In genomic region chr9:28057171-28057845, GRCm38 (mm10) we compare ENCODE assay signal across 23 mouse cellular contexts.
A peak's percentile ranks its signal among the peaks of the same experiment; 100 is the strongest.
DNase-seq lines count a peak whose midpoint lies in the region; ATAC-seq lines count a peak whose summit lies in the region.
"Had no signal": no experiment of that assay in that cellular context is flagged by ENCODE, and none has a peak within 500 bp of the region (broad histone marks: within the 10 kb centered on the region; RNA-seq: fewer than 3 reads in every experiment).

No protein-coding gene starts in this region.

- no peak overlapping the region for H3K4me2 ChIP-seq in embryonic facial prominence, embryonic 14.5 days (ENCODE audit: low read depth, low read length)
- H3K4me2 ChIP-seq in midbrain, embryonic 14.5 days (ENCODE audit: low read length), result no peak overlapping the region
- no peak overlapping the region for H3K4me2 ChIP-seq in midbrain, embryonic 16.5 days (ENCODE audit: low read length)
- H3K4me2 ChIP-seq: embryonic facial prominence, embryonic 13.5 days; heart, embryonic 13.5 days; hindbrain, embryonic 14.5 days; neural tube, embryonic 12.5 days had no signal

- peak; percentile 50 for DNase-seq in embryonic facial prominence, embryonic 14.5 days (ENCODE audit: low spot score)
- no peak for DNase-seq in embryonic facial prominence, embryonic 10.5 days (ENCODE audit: low spot score)
- peak; percentile 8 for DNase-seq in kidney, postnatal 14 days
- DNase-seq in kidney, adult 9 months, result no peak
- DNase-seq in midbrain, embryonic 14.5 days, result peak; percentile 12
- peak; percentile 16 for DNase-seq in fibroblast of lung, adult 2 months (ENCODE audit: low read depth)
- DNase-seq in right cerebral cortex, postnatal 25 days, result no peak
- DNase-seq: adrenal gland, postnatal 25 days; cerebellum, adult 2 months; gastrocnemius, postnatal 14 days; heart, adult 18-20 months; heart, postnatal 36 days; kidney, postnatal 25 days; lung, adult 18-20 months; lung, postnatal 36 days; thymus, postnatal 14 days had no signal

- H3K27me3 ChIP-seq in embryonic facial prominence, embryonic 14.5 days (replicated peaks; ENCODE audit: control insufficient read depth, insufficient read depth, low read length), result no peaks in the 10 kb centered on the region
- H3K27me3 ChIP-seq in embryonic facial prominence, embryonic 10.5 days (replicated peaks; ENCODE audit: low read depth, poor library complexity, severe bottlenecking), result no peaks in the 10 kb centered on the region
- H3K27me3 ChIP-seq in midbrain, embryonic 14.5 days (ENCODE audit: control insufficient read depth, insufficient read depth, low read length), result no peaks in the 10 kb centered on the region
- H3K27me3 ChIP-seq in midbrain, embryonic 16.5 days (ENCODE audit: control insufficient read depth, insufficient read depth, low read depth, low read length), result no peaks in the 10 kb centered on the region
- H3K27me3 ChIP-seq: embryonic facial prominence, embryonic 13.5 days; heart, embryonic 13.5 days; neural tube, embryonic 12.5 days had no signal

- no peak overlapping the region for H3K27ac ChIP-seq in embryonic facial prominence, embryonic 14.5 days (replicated peaks; ENCODE audit: low read depth, low read length)
- no peak overlapping the region for H3K27ac ChIP-seq in embryonic facial prominence, embryonic 10.5 days (replicated peaks)
- H3K27ac ChIP-seq in midbrain, embryonic 14.5 days (replicated peaks; ENCODE audit: low read depth, low read length), result no peak overlapping the region
- H3K27ac ChIP-seq in midbrain, embryonic 16.5 days (ENCODE audit: low read length), result no peak overlapping the region
- H3K27ac ChIP-seq: embryonic facial prominence, embryonic 13.5 days; heart, embryonic 13.5 days; hindbrain, embryonic 14.5 days; neural tube, embryonic 12.5 days had no signal

- no peak overlapping the region for H3K4me3 ChIP-seq in embryonic facial prominence, embryonic 14.5 days (ENCODE audit: low read depth, low read length)
- H3K4me3 ChIP-seq in embryonic facial prominence, embryonic 10.5 days, result no peak overlapping the region
- H3K4me3 ChIP-seq in midbrain, embryonic 14.5 days (replicated peaks; ENCODE audit: low read depth, low read length), result no peak overlapping the region
- no peak overlapping the region for H3K4me3 ChIP-seq in midbrain, embryonic 16.5 days (ENCODE audit: low read depth, low read length)
- H3K4me3 ChIP-seq: embryonic facial prominence, embryonic 13.5 days; heart, embryonic 13.5 days; neural tube, embryonic 12.5 days had no signal

- H3K9ac ChIP-seq in embryonic facial prominence, embryonic 14.5 days (ENCODE audit: low read depth, low read length), result no peak overlapping the region
- H3K9ac ChIP-seq in midbrain, embryonic 14.5 days (replicated peaks; ENCODE audit: low read length), result no peak overlapping the region
- H3K9ac ChIP-seq in midbrain, embryonic 16.5 days (ENCODE audit: low read depth, low read length), result no peak overlapping the region
- H3K9ac ChIP-seq: embryonic facial prominence, embryonic 13.5 days; heart, embryonic 13.5 days; hindbrain, embryonic 14.5 days; neural tube, embryonic 12.5 days had no signal

- no peaks in the 10 kb centered on the region for H3K4me1 ChIP-seq in embryonic facial prominence, embryonic 14.5 days (ENCODE audit: control insufficient read depth, insufficient read depth, low read length)
- no peaks in the 10 kb centered on the region for H3K4me1 ChIP-seq in embryonic facial prominence, embryonic 10.5 days
- no peaks in the 10 kb centered on the region for H3K4me1 ChIP-seq in midbrain, embryonic 14.5 days (ENCODE audit: control insufficient read depth, insufficient read depth, low read length)
- H3K4me1 ChIP-seq in midbrain, embryonic 16.5 days (ENCODE audit: control insufficient read depth, insufficient read depth, low read length), result peaks cover 2% of the 10 kb centered on the region; the same call in 1 of the 2 replicates
- H3K4me1 ChIP-seq: embryonic facial prominence, embryonic 13.5 days; heart, embryonic 13.5 days; neural tube, embryonic 12.5 days had no signal

- no peaks in the 10 kb centered on the region for H3K9me3 ChIP-seq in embryonic facial prominence, embryonic 14.5 days (ENCODE audit: control insufficient read depth, low read length)
- H3K9me3 ChIP-seq in embryonic facial prominence, embryonic 10.5 days, result no peaks in the 10 kb centered on the region
- H3K9me3 ChIP-seq in midbrain, embryonic 14.5 days (ENCODE audit: control insufficient read depth, low read length), result no peaks in the 10 kb centered on the region
- H3K9me3 ChIP-seq in midbrain, embryonic 16.5 days (replicated peaks; ENCODE audit: control insufficient read depth, low read length, poor library complexity, severe bottlenecking), result no peaks in the 10 kb centered on the region
- H3K9me3 ChIP-seq: embryonic facial prominence, embryonic 13.5 days; heart, embryonic 13.5 days; neural tube, embryonic 12.5 days had no signal

- WGBS in embryonic facial prominence, embryonic 14.5 days, result 37% methylated on average over 2 of the region's 2 CpGs
- WGBS in embryonic facial prominence, embryonic 10.5 days, result 80% methylated on average over 2 of the region's 2 CpGs
- WGBS in midbrain, embryonic 14.5 days, result 75% methylated on average over 2 of the region's 2 CpGs
- WGBS in midbrain, embryonic 16.5 days, result 60% methylated on average over 2 of the region's 2 CpGs

- ATAC-seq in embryonic facial prominence, embryonic 14.5 days (ENCODE audit: low read depth), result no peak
- no peak for ATAC-seq in midbrain, embryonic 14.5 days (ENCODE audit: low FRiP score, low TSS enrichment)
- no peak for ATAC-seq in midbrain, embryonic 16.5 days
- ATAC-seq: intestine, embryonic 16.5 days; Patski had no signal

- H3K36me3 ChIP-seq in embryonic facial prominence, embryonic 14.5 days (ENCODE audit: control insufficient read depth, insufficient read depth, low read length), result no peaks in the 10 kb centered on the region
- H3K36me3 ChIP-seq in embryonic facial prominence, embryonic 10.5 days (replicated peaks), result no peaks in the 10 kb centered on the region
- no peaks in the 10 kb centered on the region for H3K36me3 ChIP-seq in midbrain, embryonic 14.5 days (ENCODE audit: control insufficient read depth, insufficient read depth, low read length)
- no peaks in the 10 kb centered on the region for H3K36me3 ChIP-seq in midbrain, embryonic 16.5 days (ENCODE audit: control insufficient read depth, insufficient read depth, low read length)
- H3K36me3 ChIP-seq: embryonic facial prominence, embryonic 13.5 days; heart, embryonic 13.5 days; neural tube, embryonic 12.5 days had no signal

Comparison
In these comparisons a context has a peak if more than half of its experiments do, and no peak if none do; other contexts are left out.
1. DNase-seq: peak in embryonic facial prominence, embryonic 14.5 days (single experiment), kidney, postnatal 14 days (single experiment), midbrain, embryonic 14.5 days (single experiment) and fibroblast of lung, adult 2 months (single experiment); none in embryonic facial prominence, embryonic 10.5 days (single experiment), kidney, adult 9 months (single experiment) and right cerebral cortex, postnatal 25 days (single experiment).